Mouse (Mus musculus) kidney, postnatal 0 days (tissue): ENCODE measurements at regions not wholly inside any gene's neighbourhood (a gene's known extent, or its start where the extent isn't known, plus 50 kb on each side); places are given as distances from the start of the nearest gene placed in this dataset.

Source experiments
- ATAC-seq: fragments of 200-750 bp; cut with Nextera tagmentation; replicated peaks from 2 replicates; pipeline ENCODE4 v1.8.0; 2017; ENCODE audit warnings: low read depth, moderate number of reproducible peaks, moderate TSS enrichment, moderate library complexity; ENCODE audit not compliant: low FRiP score
- DNase-seq: peaks from one replicate; pipeline ENCODE4 v3.0.0-alpha.2; 2016; ENCODE audit warnings: low spot score
- H3K27ac ChIP-seq: fragments of 300-500 bp; sonication (generic); 2 replicates; pipeline ENCODE4 v1.5.1; 2014; ENCODE audit warnings: mild to moderate bottlenecking
- H3K27me3 ChIP-seq: fragments of 300-500 bp; sonication (generic); 2 replicates; pipeline ENCODE4 v1.6.1; 2014; ENCODE audit warnings: low read length, mixed read lengths; ENCODE audit not compliant: insufficient read depth
- H3K36me3 ChIP-seq: fragments of 300-500 bp; sonication (generic); 2 replicates; pipeline ENCODE4 v1.6.1; 2014; ENCODE audit warnings: low read length, mixed read lengths; ENCODE audit not compliant: insufficient read depth
- H3K4me1 ChIP-seq: fragments of 300-500 bp; sonication (generic); replicated peaks from 2 replicates; pipeline ENCODE4 v1.6.1; 2014; ENCODE audit warnings: antibody characterized with exemption, low read length, mixed read lengths; ENCODE audit not compliant: insufficient read depth
- H3K4me2 ChIP-seq: fragments of 300-500 bp; sonication (generic); 2 replicates; pipeline ENCODE4 v1.6.1; 2014; ENCODE audit warnings: mild to moderate bottlenecking, low read length, moderate library complexity, mixed read lengths
- H3K4me3 ChIP-seq: fragments of 300-500 bp; sonication (generic); replicated peaks from 2 replicates; pipeline ENCODE4 v1.5.1; 2014; ENCODE audit warnings: low read depth, low read length
- H3K9ac ChIP-seq: fragments of 300-500 bp; sonication (generic); 2 replicates; pipeline ENCODE4 v1.6.1; 2014; ENCODE audit warnings: low read depth, low read length
- H3K9me3 ChIP-seq: fragments of 300-500 bp; sonication (generic); replicated peaks from 2 replicates; pipeline ENCODE4 v1.6.1; 2016; ENCODE audit warnings: low read length, inconsistent platforms, mixed read lengths
- CTCF ChIP-seq: IDR thresholded peaks from 2 replicates; pipeline ENCODE4 v1.5.1; 2016; ENCODE audit warnings: antibody characterized with exemption, low read depth, mild to moderate bottlenecking, moderate library complexity
- WGBS: fragments of 180-500 bp; shearing (Covaris S2); extraction: QIAGEN DNeasy Blood & Tissue Kit; methylation state at CpG from one replicate; pipeline ENCODE4 v1.1.7; 2014; 5-methylcytosine and 5-hydroxymethylcytosine counted together

DNA sequence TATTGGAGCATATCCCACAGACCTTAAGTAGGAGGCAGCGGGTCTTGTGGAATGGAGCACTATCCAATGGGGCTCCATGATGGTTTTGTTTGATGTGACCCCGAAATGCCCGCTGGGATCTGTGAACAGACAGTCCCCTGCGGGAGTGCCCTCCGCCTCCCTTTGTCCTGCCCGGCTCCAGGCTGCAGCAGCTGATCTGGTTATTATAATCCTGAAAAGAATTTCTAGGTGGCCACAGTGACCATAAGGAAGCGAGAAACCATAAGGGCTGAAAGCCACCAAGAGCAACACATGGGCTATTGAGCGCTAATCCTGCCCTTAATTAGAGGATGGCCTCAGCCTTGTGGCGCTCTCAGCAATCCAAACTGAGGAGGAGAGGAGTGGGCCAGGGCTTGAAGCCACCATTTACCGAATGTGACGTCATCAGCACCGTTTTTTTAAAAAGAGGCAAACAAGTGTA lies 525.9 kb upstream of the Btbd3 start:
- ATAC-seq (no peak), DNase-seq (no peak)
- Histone ChIP-seq H3K27ac (no peak overlapping the region), H3K9ac (no peak overlapping the region), H3K4me3 (no peak overlapping the region), H3K4me2 (no peak overlapping the region), H3K27me3 (no peaks in the 10 kb centered on the region), H3K36me3 (no peaks in the 10 kb centered on the region), H3K4me1 (no peaks in the 10 kb centered on the region), H3K9me3 (no peaks in the 10 kb centered on the region)
- no peak for TF ChIP-seq CTCF
- 76% methylated on average over 12 of the region's 12 CpGs for WGBS

DNA sequence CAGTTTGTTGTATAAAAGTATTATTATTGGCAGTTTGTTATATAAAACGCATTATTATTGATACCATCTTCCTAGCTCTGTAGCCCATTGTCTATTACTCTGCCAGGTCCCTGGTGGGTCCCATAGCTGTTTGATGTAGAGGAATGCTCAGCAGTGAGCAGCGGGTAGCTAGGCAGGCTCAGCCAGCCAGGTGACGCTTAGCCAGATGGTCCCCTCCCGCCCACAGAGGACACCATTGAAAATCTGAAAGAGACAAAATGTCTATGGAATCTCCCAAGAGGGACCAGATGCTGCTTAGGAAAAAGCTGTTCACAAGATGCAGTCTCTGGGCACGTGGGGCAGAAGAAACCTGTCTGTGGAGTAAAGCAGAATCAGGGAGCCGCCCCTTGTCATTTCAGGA lies 526.5 kb upstream of the Btbd3 start:
- Histone ChIP-seq H3K4me3 (no peak overlapping the region), H3K27ac (no peak overlapping the region), H3K9me3 (no peaks in the 10 kb centered on the region), H3K36me3 (no peaks in the 10 kb centered on the region), H3K27me3 (no peaks in the 10 kb centered on the region), H3K4me2 (no peak overlapping the region), H3K4me1 (no peaks in the 10 kb centered on the region), H3K9ac (no peak overlapping the region)
- no peak for ATAC-seq
- 81% methylated on average over 6 of the region's 6 CpGs for WGBS
- TF ChIP-seq CTCF, result no peak
- no peak for DNase-seq

- ATAC-seq (peak; percentile 61; the same call in 1 of the 2 replicates), DNase-seq (peak; percentile 71)
- 33% methylated on average over 4 of the region's 4 CpGs for WGBS
- Histone ChIP-seq H3K4me1 (no peaks in the 10 kb centered on the region), H3K27me3 (no peaks in the 10 kb centered on the region), H3K36me3 (no peaks in the 10 kb centered on the region), H3K9me3 (no peaks in the 10 kb centered on the region), H3K4me3 (no peak overlapping the region), H3K27ac (no peak overlapping the region), H3K4me2 (no peak overlapping the region), H3K9ac (no peak overlapping the region)
- TF ChIP-seq CTCF, result peak; percentile 59
These were observed 527.2 kb upstream of the Btbd3 start for GRCm38 (mm10) chr2:137729207-137729606.

- no peak overlapping the region for H3K4me2 ChIP-seq
- no peaks in the 10 kb centered on the region for H3K27me3 ChIP-seq
- H3K4me1 ChIP-seq, result no peaks in the 10 kb centered on the region
- WGBS, result 95% methylated on average over 1 of the region's 1 CpGs
- no peak overlapping the region for H3K27ac ChIP-seq
- DNase-seq, result no peak
- ATAC-seq, result no peak
- no peaks in the 10 kb centered on the region for H3K36me3 ChIP-seq
- no peaks in the 10 kb centered on the region for H3K9me3 ChIP-seq
- no peak overlapping the region for H3K9ac ChIP-seq
- no peak for TF ChIP-seq CTCF
- H3K4me3 ChIP-seq, result no peak overlapping the region
These were observed 532.7 kb upstream of the Btbd3 start for GRCm38 (mm10) chr2:137723651-137724050.

DNA sequence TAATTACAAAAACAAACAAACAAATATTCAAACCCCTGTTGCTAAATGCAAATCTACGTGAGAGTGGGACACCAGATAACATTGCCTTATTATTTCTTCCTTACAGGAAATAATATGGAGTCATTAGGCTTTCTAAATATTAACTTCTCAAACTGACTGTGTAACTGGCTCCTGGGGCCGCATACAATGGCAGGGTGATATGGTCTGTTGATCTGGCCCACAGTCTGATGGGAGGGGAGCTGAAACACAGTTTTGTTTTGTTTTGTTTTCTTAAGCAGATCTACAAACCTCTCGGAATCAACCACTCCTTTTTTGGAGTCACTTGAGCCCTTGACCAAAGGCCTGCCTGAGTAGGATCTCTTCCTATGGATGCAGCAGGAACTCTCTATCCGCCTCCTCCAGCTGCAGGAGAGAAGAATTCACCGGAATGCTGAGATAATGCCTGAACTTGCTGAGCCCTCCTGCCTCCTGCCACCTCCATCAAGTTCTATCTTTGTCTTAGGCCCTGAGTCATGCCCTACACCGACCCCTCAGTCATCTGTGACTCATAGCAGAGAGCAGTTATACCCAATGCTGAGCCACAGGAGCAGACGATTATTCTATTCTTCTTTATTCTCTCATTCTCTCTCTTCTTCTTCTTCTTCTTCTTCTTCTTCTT lies 534.5 kb upstream of the Btbd3 start:
- no peaks in the 10 kb centered on the region for H3K36me3 ChIP-seq
- no peak for TF ChIP-seq CTCF
- H3K4me3 ChIP-seq, result no peak overlapping the region
- 0 out of 2 replicates have a peak, but pooled peaks have one; percentile 40 for ATAC-seq
- no peaks in the 10 kb centered on the region for H3K4me1 ChIP-seq
- H3K27me3 ChIP-seq, result no peaks in the 10 kb centered on the region
- no peaks in the 10 kb centered on the region for H3K9me3 ChIP-seq
- 54% methylated on average over 7 of the region's 7 CpGs for WGBS
- H3K9ac ChIP-seq, result no peak overlapping the region
- DNase-seq, result peak; percentile 32
- H3K4me2 ChIP-seq, result no peak overlapping the region
- H3K27ac ChIP-seq, result no peak overlapping the region

DNA sequence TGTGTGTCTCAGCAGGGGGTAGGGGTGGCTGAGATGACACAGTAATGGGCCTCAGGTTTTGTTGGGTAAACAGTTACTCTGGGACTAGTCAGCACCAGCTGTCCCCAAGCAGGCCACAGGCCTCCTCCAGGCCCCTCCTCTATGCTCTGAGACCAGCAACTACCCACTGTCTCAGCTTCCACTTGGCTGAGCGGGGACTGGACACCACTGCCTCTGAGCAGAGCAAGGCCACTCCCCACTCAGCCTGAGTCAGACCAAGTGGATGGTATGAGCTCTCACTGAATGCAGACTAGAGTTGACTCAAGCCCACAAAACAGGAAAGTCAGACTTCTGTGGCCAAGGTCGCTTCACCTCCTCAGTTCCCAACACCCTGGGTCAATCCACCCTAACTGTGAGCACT lies 540.5 kb upstream of the Btbd3 start:
- ATAC-seq (peak; percentile 86), DNase-seq (peak; percentile 10)
- H3K27ac ChIP-seq, result peak overlapping the region; percentile 50; the same call in 1 of the 2 replicates
- no peaks in the 10 kb centered on the region for H3K27me3 ChIP-seq
- H3K9ac ChIP-seq, result no peak overlapping the region
- TF ChIP-seq CTCF, result no peak
- H3K36me3 ChIP-seq, result no peaks in the 10 kb centered on the region
- no peak overlapping the region for H3K4me2 ChIP-seq
- no peak overlapping the region for H3K4me3 ChIP-seq
- 70% methylated on average over 2 of the region's 2 CpGs for WGBS
- H3K9me3 ChIP-seq, result no peaks in the 10 kb centered on the region
- H3K4me1 ChIP-seq, result 0 out of 2 replicates have a peak, but pooled peaks cover 3% of the 10 kb centered on the region

DNA sequence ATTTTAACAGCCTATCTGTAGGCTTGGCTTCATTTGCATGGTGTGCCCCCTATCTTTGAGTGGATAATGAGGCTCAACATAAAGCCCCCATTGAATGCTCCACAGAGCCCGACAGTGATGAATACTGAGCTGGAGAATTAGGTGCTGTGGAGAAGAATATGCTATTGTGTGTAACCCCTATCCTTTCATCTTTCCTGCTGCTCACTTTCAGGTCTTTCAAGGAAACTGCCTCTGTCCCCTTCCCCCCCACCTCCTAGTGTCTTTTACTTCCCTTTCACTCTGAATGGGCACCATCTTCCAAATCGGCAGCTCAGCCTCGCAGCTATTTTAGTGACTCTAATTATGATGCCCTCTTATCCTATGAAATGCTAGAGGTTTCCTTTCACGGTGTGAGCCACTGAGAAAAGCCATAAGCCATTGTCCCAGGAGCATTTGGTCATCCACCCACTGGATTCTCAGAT lies 549.8 kb upstream of the Btbd3 start:
- no peak overlapping the region for H3K4me3 ChIP-seq
- peaks cover 14% of the 10 kb centered on the region; the same call in 1 of the 2 replicates for H3K4me1 ChIP-seq
- H3K9ac ChIP-seq, result no peak overlapping the region
- H3K27me3 ChIP-seq, result no peaks in the 10 kb centered on the region
- 0 out of 2 replicates have a peak overlapping the region, but pooled peaks have one; percentile 18 for H3K4me2 ChIP-seq
- DNase-seq (no peak), ATAC-seq (no peak)
- no peaks in the 10 kb centered on the region for H3K9me3 ChIP-seq
- no peak overlapping the region for H3K27ac ChIP-seq
- WGBS, result 15% methylated on average over 4 of the region's 4 CpGs
- no peaks in the 10 kb centered on the region for H3K36me3 ChIP-seq
- peak; percentile 13; the same call in 1 of the 2 replicates for TF ChIP-seq CTCF
